Mouse (Mus musculus) heart, embryonic 12.5 days (tissue): ENCODE measurements at regions not wholly inside any gene's neighbourhood (a gene's known extent, or its start where the extent isn't known, plus 50 kb on each side); places are given as distances from the start of the nearest gene placed in this dataset.
A peak's percentile ranks its signal among the peaks of the same experiment; 100 is the strongest.
"Not testable (repeated sequence)": the region's sequence is repeated elsewhere in the genome, so short reads cannot be mapped to it uniquely, and the experiment has no call there.

Experiments
- ATAC-seq: fragments of 200-750 bp; cut with Nextera tagmentation; 2 replicates; pipeline ENCODE4 v1.8.0; 2017; ENCODE audit warnings: moderate TSS enrichment, moderate library complexity; ENCODE audit not compliant: insufficient number of reproducible peaks, low FRiP score
- H3K27ac ChIP-seq: fragments of 300-500 bp; sonication (generic); 2 replicates; pipeline ENCODE4 v1.5.1; 2016; ENCODE audit warnings: mild to moderate bottlenecking, moderate library complexity; ENCODE audit not compliant: poor library complexity, severe bottlenecking
- H3K27me3 ChIP-seq: fragments of 300-500 bp; sonication (generic); replicated peaks from 2 replicates; pipeline ENCODE4 v1.6.1; 2016; ENCODE audit warnings: mild to moderate bottlenecking, moderate library complexity
- H3K36me3 ChIP-seq: fragments of 300-500 bp; sonication (generic); 2 replicates; pipeline ENCODE4 v1.6.1; 2016; ENCODE audit warnings: mild to moderate bottlenecking, moderate library complexity
- H3K4me1 ChIP-seq: fragments of 300-500 bp; sonication (generic); replicated peaks from 2 replicates; pipeline ENCODE4 v1.6.1; 2016; ENCODE audit warnings: mild to moderate bottlenecking
- H3K4me2 ChIP-seq: fragments of 300-500 bp; sonication (generic); 2 replicates; pipeline ENCODE4 v1.6.1; 2016; ENCODE audit warnings: mild to moderate bottlenecking, moderate library complexity
- H3K4me3 ChIP-seq: fragments of 300-500 bp; sonication (generic); 2 replicates; pipeline ENCODE4 v1.5.1; 2016; ENCODE audit warnings: mild to moderate bottlenecking
- H3K9ac ChIP-seq: fragments of 300-500 bp; sonication (generic); 2 replicates; pipeline ENCODE4 v1.6.1; 2016; ENCODE audit warnings: mild to moderate bottlenecking, moderate library complexity
- H3K9me3 ChIP-seq: fragments of 300-500 bp; sonication (generic); replicated peaks from 2 replicates; pipeline ENCODE4 v1.6.1; 2016; ENCODE audit warnings: mild to moderate bottlenecking, moderate library complexity
- WGBS: fragments of 180-500 bp; shearing (Covaris S2); methylation state at CpG from one replicate; pipeline ENCODE4 v1.1.7; 2016; 5-methylcytosine and 5-hydroxymethylcytosine counted together

DNA sequence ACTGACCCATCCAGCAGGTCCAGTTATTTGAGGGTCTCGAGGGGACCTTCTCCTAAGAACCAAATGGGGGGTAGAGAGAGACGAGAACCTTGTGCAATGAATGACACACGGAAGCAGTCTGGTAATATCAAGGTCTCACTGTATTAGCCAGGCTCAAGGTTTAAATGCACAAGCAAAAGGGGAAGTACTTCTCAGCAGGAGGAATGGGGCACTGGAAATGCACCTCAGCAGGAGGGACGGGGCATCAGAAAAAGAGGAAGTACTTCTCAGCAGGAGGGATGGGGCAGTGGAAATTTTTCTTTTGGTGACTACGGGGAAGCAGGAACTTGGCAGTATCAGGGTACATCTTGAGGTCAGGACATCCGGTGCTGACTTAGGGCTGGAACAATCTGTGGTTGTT is 74.9 kb upstream of the Vmn1r3 start:
- H3K27me3 ChIP-seq, H3K4me3 ChIP-seq, H3K9me3 ChIP-seq, H3K4me1 ChIP-seq, H3K4me2 ChIP-seq, H3K36me3 ChIP-seq, H3K9ac ChIP-seq, H3K27ac ChIP-seq, ATAC-seq: not testable (repeated sequence)
- 67% methylated on average over 6 of the region's 6 CpGs for WGBS

DNA sequence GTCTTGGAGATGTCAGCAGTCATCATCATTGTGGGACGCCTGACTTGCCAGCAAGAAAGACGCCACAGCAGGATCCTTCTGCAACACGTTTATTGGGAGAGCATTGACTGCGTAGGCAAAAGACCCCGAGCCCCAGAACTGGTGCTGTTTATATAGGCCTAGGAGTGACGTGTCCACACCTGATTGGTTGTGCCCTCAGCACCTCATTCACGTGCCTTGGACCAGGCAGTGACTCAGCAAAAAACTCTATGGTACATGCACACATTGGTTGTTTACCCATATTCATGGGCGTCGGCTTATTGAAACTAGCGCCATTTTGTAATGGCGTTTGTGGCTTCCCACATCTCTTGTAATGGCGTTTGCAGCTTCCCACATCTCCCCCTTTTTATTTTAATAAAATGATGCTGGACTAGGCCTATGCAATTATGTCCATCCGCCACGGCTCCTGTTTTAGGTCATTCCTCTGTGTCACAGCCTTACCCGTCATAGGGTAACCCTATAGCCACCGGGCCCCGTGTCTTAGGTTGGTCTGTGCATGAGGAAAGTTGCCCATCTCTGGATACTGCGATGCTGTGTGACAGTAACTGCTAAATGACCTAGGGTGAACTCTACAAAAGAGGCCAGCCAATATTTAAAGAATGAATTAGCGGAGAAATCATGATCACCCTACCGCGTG is 67.6 kb upstream of the Vmn1r3 start:
- not testable (repeated sequence) for H3K27ac ChIP-seq, H3K4me1 ChIP-seq, H3K27me3 ChIP-seq, H3K36me3 ChIP-seq, H3K4me3 ChIP-seq, H3K9ac ChIP-seq, H3K4me2 ChIP-seq
- H3K9me3 ChIP-seq: peaks cover 28% of the 10 kb centered on the region
- whole genome bisulfite sequencing: 83% methylated on average over 21 of the region's 21 CpGs
- peak; percentile 18; the same call in 1 of the 2 replicates for ATAC-seq

DNA sequence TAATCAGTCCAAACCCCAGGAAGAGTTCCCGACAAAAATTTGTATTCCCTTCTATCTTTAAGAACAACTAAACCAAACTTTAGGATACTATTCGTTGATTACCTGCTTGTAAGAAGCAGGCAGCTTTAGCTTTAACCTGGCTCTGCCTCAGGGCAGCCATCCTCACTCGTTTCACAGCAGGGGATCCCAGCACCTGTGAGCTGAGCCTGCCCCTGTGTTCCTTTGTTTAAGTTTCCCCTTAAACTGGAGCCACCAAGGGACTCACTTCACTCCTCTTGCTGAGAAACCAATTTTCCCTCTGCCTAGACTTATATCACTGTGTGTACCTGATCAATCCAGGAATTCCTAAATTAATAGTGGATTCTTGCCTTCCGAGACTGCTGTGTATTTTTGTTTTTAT is 65.1 kb upstream of the Vmn1r3 start:
- H3K4me3 ChIP-seq, H3K4me2 ChIP-seq, H3K27me3 ChIP-seq, H3K27ac ChIP-seq, ATAC-seq, H3K36me3 ChIP-seq, H3K4me1 ChIP-seq, H3K9ac ChIP-seq: not testable (repeated sequence)
- peaks cover 24% of the 10 kb centered on the region for H3K9me3 ChIP-seq
- 47% methylated on average over 4 of the region's 4 CpGs for WGBS

DNA sequence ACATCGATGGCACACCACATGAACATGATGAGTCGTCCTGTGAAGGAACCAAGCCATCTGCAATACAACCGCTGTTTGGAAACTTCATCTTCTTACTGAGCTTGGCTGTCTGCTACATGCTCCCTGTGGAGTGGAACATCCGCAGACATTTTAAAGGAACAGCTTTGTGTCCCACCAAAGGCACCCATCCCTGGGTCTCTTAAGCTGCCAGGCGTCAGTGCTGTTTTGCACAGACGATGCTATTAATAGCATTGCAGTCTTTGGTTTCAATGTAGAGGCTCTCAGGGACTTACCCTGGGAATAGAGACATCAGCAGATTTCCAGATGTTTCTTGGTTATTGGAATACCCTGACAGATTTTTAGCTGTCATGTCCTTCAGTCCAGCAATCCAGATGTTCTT is 56.9 kb upstream of the Vmn1r3 start:
- H3K27ac ChIP-seq, H3K27me3 ChIP-seq, H3K4me2 ChIP-seq, ATAC-seq, H3K4me3 ChIP-seq, H3K36me3 ChIP-seq, H3K9ac ChIP-seq, H3K4me1 ChIP-seq: not testable (repeated sequence)
- peaks cover 14% of the 10 kb centered on the region for H3K9me3 ChIP-seq
- 61% methylated on average over 6 of the region's 6 CpGs for WGBS

DNA sequence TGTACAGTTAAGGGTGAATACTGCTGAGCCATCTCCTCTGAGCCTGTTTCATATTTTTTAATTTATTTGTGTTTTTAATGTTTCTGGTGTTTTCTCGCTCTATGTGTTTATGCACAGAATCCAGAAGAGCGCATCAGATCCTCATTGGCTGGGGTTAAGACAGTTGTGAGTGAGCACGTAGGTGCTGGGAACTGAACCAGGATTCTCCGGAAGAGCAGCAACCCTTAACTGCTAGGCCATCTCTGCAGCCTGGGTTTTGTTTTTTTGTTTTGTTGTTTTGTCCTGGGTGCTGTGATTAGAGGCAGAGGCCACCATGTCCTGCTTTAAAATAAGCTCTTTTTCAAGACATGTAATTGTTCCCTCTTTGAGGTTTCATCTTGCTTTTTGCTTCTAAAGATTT is 56.2 kb upstream of the Vmn1r3 start:
- not testable (repeated sequence) for H3K4me1 ChIP-seq, H3K4me2 ChIP-seq, H3K36me3 ChIP-seq, H3K9ac ChIP-seq, H3K27ac ChIP-seq, H3K4me3 ChIP-seq, H3K27me3 ChIP-seq
- peaks cover 17% of the 10 kb centered on the region for H3K9me3 ChIP-seq
- 66% methylated on average over 4 of the region's 4 CpGs for WGBS
- ATAC-seq: peak; percentile 40; the same call in 1 of the 2 replicates

DNA sequence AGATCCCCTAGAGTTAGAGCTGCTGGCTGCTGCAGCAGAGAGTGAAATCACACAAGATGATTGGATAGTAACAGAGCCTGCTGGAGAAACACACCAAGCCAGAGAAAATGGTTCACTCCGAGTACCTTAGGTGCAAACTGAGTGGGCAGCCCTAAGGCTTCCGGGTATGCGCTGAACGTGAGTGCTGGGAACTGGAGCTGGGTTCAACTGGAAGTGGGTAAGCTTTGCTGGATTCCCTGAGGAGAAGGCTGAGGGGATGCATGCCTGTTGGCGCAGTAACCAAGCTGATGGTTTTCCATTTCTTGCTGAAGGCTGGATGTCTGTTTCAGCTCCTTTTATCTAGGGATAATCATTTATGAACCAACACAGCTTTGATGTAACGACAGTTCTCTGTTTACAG is 53.3 kb upstream of the Vmn1r3 start:
- not testable (repeated sequence) for H3K4me1 ChIP-seq, ATAC-seq, H3K4me3 ChIP-seq, H3K36me3 ChIP-seq, H3K4me2 ChIP-seq, H3K9ac ChIP-seq, H3K27me3 ChIP-seq, H3K27ac ChIP-seq
- H3K9me3 ChIP-seq: peaks cover 18% of the 10 kb centered on the region
- WGBS: 64% methylated on average over 6 of the region's 6 CpGs

DNA sequence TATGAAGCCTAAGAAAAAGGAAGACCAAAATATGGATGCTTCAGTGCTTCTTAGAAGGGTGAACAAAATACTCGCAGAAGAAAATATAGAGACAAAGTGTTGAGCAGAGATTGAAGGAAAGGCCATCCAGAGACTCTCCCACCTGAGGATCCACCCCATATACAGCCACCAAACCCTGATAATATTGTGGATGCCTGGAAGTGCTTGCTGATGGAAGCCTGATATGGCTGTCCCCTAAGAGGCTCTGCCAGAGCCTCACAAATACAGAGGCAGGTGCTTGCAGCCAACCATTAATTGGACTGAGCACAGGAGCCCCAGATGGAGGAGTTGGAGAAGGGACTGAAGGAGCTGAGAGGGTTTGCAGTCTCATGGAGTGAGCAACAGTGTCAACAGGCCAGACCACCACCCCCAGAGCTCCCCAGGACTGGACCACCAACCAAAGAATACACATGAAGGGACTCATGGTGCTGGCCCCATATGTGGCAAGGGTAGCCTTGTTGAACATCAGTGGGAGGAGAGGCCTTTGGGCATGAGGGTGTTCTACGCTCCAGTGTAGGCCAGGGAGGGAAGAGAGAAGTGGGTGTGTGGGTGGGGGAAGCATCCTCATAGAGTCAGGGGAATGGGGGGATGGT is 51.1 kb upstream of the Vmn1r3 start:
- not testable (repeated sequence) for H3K4me3 ChIP-seq, H3K27me3 ChIP-seq, H3K9ac ChIP-seq, H3K4me1 ChIP-seq, H3K27ac ChIP-seq, H3K4me2 ChIP-seq, H3K36me3 ChIP-seq
- peaks cover 17% of the 10 kb centered on the region for H3K9me3 ChIP-seq
- WGBS: 16% methylated on average over 2 of the region's 2 CpGs
- peak; percentile 49; the same call in 1 of the 2 replicates for ATAC-seq
